Mouse (Mus musculus): Measurements from ENCODE around the gene Gm42417. TPM values are rescaled to one million over a fixed set of nuclear protein-coding genes. Genes with fewer than 3 reads are reported as not detected.

Gm42417 gene
- polyA plus RNA-seq, 1 experiment from 2014 or later, result 0.62 TPM

GRCm38 (mm10) chr1:36524058-36524457, 15.2 kb downstream of the Gm42417 start:
- ATAC-seq (ENCODE audit: low read depth), result no peak
- no peaks in the 10 kb centered on the region for H3K9me3 ChIP-seq (ENCODE audit: control insufficient read depth, low read length)
- WGBS, result 84% methylated on average over 5 of the region's 5 CpGs
- peak overlapping the region; percentile 34; the same call in 1 of the 2 replicates for H3K27ac ChIP-seq (ENCODE audit: low read depth, low read length)
- peaks cover 39% of the 10 kb centered on the region for H3K36me3 ChIP-seq (ENCODE audit: control insufficient read depth, insufficient read depth, low read length)
- no peak overlapping the region for H3K4me2 ChIP-seq (ENCODE audit: low read depth, low read length)
- no peak overlapping the region for H3K4me3 ChIP-seq (ENCODE audit: low read depth, low read length)
- no peaks in the 10 kb centered on the region for H3K27me3 ChIP-seq (ENCODE audit: control insufficient read depth, insufficient read depth, low read length)
- H3K4me1 ChIP-seq (ENCODE audit: control insufficient read depth, insufficient read depth, low read length), result 0 out of 2 replicates have a peak, but pooled peaks cover 13% of the 10 kb centered on the region
- no peak overlapping the region for H3K9ac ChIP-seq (replicated peaks; ENCODE audit: low read depth, low read length)

- no peak overlapping the region for H3K4me3 ChIP-seq (ENCODE audit: low read depth, low read length)
- no peaks in the 10 kb centered on the region for H3K27me3 ChIP-seq (ENCODE audit: control insufficient read depth, insufficient read depth, low read length)
- no peaks in the 10 kb centered on the region for H3K9me3 ChIP-seq (ENCODE audit: control insufficient read depth, low read length)
- WGBS, result 39% methylated on average over 9 of the region's 9 CpGs
- peak overlapping the region; percentile 34; the same call in 1 of the 2 replicates for H3K27ac ChIP-seq (ENCODE audit: low read depth, low read length)
- H3K36me3 ChIP-seq (ENCODE audit: control insufficient read depth, insufficient read depth, low read length), result peaks cover 42% of the 10 kb centered on the region
- ATAC-seq (ENCODE audit: low read depth), result peak; percentile 71; the same call in 1 of the 2 replicates
- 0 out of 2 replicates have a peak overlapping the region, but pooled peaks have one; percentile 1 for H3K9ac ChIP-seq (replicated peaks; ENCODE audit: low read depth, low read length)
- H3K4me2 ChIP-seq (ENCODE audit: low read depth, low read length), result no peak overlapping the region
- H3K4me1 ChIP-seq (ENCODE audit: control insufficient read depth, insufficient read depth, low read length), result 0 out of 2 replicates have a peak, but pooled peaks cover 13% of the 10 kb centered on the region
These were observed 15.8 kb downstream of the Gm42417 start for GRCm38 (mm10) chr1:36523332-36524013.

DNA sequence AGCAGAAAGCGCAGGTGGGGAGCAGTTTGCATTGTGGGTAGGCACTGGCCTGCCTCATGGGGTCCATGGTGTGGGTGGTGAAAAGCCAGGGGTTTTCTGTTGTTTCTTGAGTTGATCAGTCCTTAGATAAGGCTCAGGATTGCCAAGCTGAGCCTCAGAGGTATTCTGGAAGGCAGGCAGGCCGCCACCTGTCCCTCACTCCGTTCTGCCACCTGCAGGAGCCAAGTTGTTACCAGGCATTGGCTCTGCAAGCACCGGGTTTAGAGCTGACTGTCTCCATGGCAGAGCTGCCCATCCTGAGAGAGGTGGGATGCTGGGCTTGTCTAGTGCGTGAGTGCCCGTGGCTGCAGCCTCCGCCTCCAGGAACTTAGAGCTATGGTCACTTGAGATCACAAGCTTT, 17.0 kb downstream of the Gm42417 start:
- no peak overlapping the region for H3K4me3 ChIP-seq (ENCODE audit: low read depth, low read length)
- H3K36me3 ChIP-seq (ENCODE audit: control insufficient read depth, insufficient read depth, low read length), result peaks cover 42% of the 10 kb centered on the region
- no peak for ATAC-seq (ENCODE audit: low read depth)
- H3K4me2 ChIP-seq (ENCODE audit: low read depth, low read length), result no peak overlapping the region
- H3K27ac ChIP-seq (ENCODE audit: low read depth, low read length), result no peak overlapping the region
- no peak overlapping the region for H3K9ac ChIP-seq (replicated peaks; ENCODE audit: low read depth, low read length)
- 92% methylated on average over 7 of the region's 7 CpGs for WGBS
- 0 out of 2 replicates have a peak, but pooled peaks cover 13% of the 10 kb centered on the region for H3K4me1 ChIP-seq (ENCODE audit: control insufficient read depth, insufficient read depth, low read length)
- no peaks in the 10 kb centered on the region for H3K9me3 ChIP-seq (ENCODE audit: control insufficient read depth, low read length)
- H3K27me3 ChIP-seq (ENCODE audit: control insufficient read depth, insufficient read depth, low read length), result no peaks in the 10 kb centered on the region

DNA sequence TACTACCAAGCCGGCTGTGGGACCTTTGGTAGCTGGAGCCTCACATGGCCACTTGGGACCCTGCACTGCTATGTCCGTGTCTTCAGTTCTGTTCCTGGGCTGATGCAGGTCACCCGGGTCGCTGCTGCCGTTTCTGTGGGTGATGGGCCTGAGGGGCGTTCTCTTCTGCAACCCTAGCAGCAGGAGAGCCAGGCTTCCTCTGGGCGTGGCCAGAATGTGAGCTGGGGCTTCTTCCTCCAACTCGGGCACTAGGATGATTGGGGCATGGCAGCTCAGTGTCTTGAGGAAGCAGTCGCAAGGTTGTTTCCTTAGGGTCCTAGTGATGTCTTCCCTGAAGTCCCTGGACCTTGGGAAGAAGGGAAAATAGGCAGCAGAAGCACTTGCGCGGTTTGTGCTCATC, 19.6 kb downstream of the Gm42417 start:
- Histone ChIP-seq H3K9me3 (ENCODE audit: control insufficient read depth, low read length) (no peaks in the 10 kb centered on the region), H3K27ac (ENCODE audit: low read depth, low read length) (no peak overlapping the region), H3K4me2 (ENCODE audit: low read depth, low read length) (no peak overlapping the region), H3K9ac (replicated peaks; ENCODE audit: low read depth, low read length) (no peak overlapping the region), H3K4me3 (ENCODE audit: low read depth, low read length) (no peak overlapping the region), H3K27me3 (ENCODE audit: control insufficient read depth, insufficient read depth, low read length) (no peaks in the 10 kb centered on the region), H3K36me3 (ENCODE audit: control insufficient read depth, insufficient read depth, low read length) (peaks cover 37% of the 10 kb centered on the region), H3K4me1 (ENCODE audit: control insufficient read depth, insufficient read depth, low read length) (peaks cover 25% of the 10 kb centered on the region)
- 84% methylated on average over 11 of the region's 11 CpGs for WGBS
- no peak for ATAC-seq (ENCODE audit: low read depth)

GRCm38 (mm10) chr1:36518259-36518658, 21.0 kb downstream of the Gm42417 start:
- Histone ChIP-seq H3K36me3 (ENCODE audit: control insufficient read depth, insufficient read depth, low read length) (peaks cover 37% of the 10 kb centered on the region), H3K4me1 (ENCODE audit: control insufficient read depth, insufficient read depth, low read length) (peaks cover 29% of the 10 kb centered on the region), H3K9ac (replicated peaks; ENCODE audit: low read depth, low read length) (no peak overlapping the region), H3K4me2 (ENCODE audit: low read depth, low read length) (no peak overlapping the region), H3K27ac (ENCODE audit: low read depth, low read length) (no peak overlapping the region), H3K27me3 (ENCODE audit: control insufficient read depth, insufficient read depth, low read length) (no peaks in the 10 kb centered on the region), H3K4me3 (ENCODE audit: low read depth, low read length) (no peak overlapping the region), H3K9me3 (ENCODE audit: control insufficient read depth, low read length) (no peaks in the 10 kb centered on the region)
- ATAC-seq (ENCODE audit: low read depth), result no peak
- 85% methylated on average over 3 of the region's 3 CpGs for WGBS

- Histone ChIP-seq H3K36me3 (ENCODE audit: control insufficient read depth, insufficient read depth, low read length) (no peaks in the 10 kb centered on the region), H3K4me2 (ENCODE audit: low read depth, low read length) (peak overlapping the region; percentile 99), H3K4me3 (ENCODE audit: low read depth, low read length) (peak overlapping the region; percentile 70), H3K27me3 (ENCODE audit: control insufficient read depth, insufficient read depth, low read length) (peaks cover 6% of the 10 kb centered on the region; the same call in 1 of the 2 replicates), H3K9ac (replicated peaks; ENCODE audit: low read depth, low read length) (no peak overlapping the region), H3K9me3 (ENCODE audit: control insufficient read depth, low read length) (no peaks in the 10 kb centered on the region), H3K27ac (ENCODE audit: low read depth, low read length) (no peak overlapping the region), H3K4me1 (ENCODE audit: control insufficient read depth, insufficient read depth, low read length) (peaks cover 27% of the 10 kb centered on the region)
- ATAC-seq (ENCODE audit: low read depth), result no peak
- WGBS, result 34% methylated on average over 2 of the region's 2 CpGs
These were observed 25.5 kb downstream of the Gm42417 start for GRCm38 (mm10) chr1:36513718-36514117.

DNA sequence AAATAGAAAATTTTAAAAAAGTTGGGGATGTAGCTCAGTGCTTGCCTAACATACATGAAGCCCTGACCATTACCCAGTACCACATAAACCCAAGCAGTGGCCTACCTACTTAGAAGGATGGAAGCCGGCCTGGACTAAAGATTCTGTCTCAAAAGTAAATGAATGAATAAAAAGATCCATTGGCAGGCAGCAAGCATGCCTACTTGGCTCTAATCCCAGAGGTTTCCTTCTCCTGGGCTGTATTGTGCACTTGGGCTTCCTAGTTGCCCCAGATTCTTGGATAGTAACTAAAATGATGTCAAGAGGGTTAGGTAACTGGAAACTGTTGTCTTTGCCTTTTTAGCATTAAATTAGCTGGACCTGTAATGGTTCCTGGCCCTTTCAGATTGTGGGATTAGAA, 25.9 kb downstream of the Gm42417 start:
- Histone ChIP-seq H3K4me2 (ENCODE audit: low read depth, low read length) (peak overlapping the region; percentile 99), H3K27me3 (ENCODE audit: control insufficient read depth, insufficient read depth, low read length) (peaks cover 6% of the 10 kb centered on the region; the same call in 1 of the 2 replicates), H3K27ac (ENCODE audit: low read depth, low read length) (no peak overlapping the region), H3K36me3 (ENCODE audit: control insufficient read depth, insufficient read depth, low read length) (no peaks in the 10 kb centered on the region), H3K4me1 (ENCODE audit: control insufficient read depth, insufficient read depth, low read length) (peaks cover 27% of the 10 kb centered on the region), H3K4me3 (ENCODE audit: low read depth, low read length) (peak overlapping the region; percentile 70), H3K9ac (replicated peaks; ENCODE audit: low read depth, low read length) (peak overlapping the region; percentile 88), H3K9me3 (ENCODE audit: control insufficient read depth, low read length) (no peaks in the 10 kb centered on the region)
- no peak for ATAC-seq (ENCODE audit: low read depth)
- 0% methylated on average over 1 of the region's 1 CpGs for WGBS

DNA sequence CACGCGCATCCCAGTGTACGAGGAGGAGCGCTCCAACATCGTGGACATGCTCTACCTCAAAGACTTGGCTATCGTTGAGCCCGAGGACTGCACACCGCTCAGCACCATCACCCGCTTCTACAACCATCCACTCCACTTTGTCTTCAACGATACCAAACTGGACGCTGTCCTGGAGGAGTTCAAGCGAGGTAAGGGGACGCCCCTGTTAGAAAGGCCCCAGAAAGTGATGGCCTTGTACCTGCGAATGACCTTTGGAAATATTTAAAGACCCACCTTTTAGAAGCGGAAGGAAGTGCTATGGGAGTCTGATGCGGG, 26.3 kb downstream of the Gm42417 start:
- no peaks in the 10 kb centered on the region for H3K9me3 ChIP-seq (ENCODE audit: control insufficient read depth, low read length)
- peak overlapping the region; percentile 88 for H3K9ac ChIP-seq (replicated peaks; ENCODE audit: low read depth, low read length)
- peaks cover 6% of the 10 kb centered on the region; the same call in 1 of the 2 replicates for H3K27me3 ChIP-seq (ENCODE audit: control insufficient read depth, insufficient read depth, low read length)
- H3K4me2 ChIP-seq (ENCODE audit: low read depth, low read length), result peak overlapping the region; percentile 99
- 2% methylated on average over 16 of the region's 16 CpGs for WGBS
- H3K27ac ChIP-seq (ENCODE audit: low read depth, low read length), result peak overlapping the region; percentile 87
- H3K4me3 ChIP-seq (ENCODE audit: low read depth, low read length), result peak overlapping the region; percentile 70
- no peak for ATAC-seq (ENCODE audit: low read depth)
- H3K4me1 ChIP-seq (ENCODE audit: control insufficient read depth, insufficient read depth, low read length), result peaks cover 27% of the 10 kb centered on the region
- H3K36me3 ChIP-seq (ENCODE audit: control insufficient read depth, insufficient read depth, low read length), result no peaks in the 10 kb centered on the region

DNA sequence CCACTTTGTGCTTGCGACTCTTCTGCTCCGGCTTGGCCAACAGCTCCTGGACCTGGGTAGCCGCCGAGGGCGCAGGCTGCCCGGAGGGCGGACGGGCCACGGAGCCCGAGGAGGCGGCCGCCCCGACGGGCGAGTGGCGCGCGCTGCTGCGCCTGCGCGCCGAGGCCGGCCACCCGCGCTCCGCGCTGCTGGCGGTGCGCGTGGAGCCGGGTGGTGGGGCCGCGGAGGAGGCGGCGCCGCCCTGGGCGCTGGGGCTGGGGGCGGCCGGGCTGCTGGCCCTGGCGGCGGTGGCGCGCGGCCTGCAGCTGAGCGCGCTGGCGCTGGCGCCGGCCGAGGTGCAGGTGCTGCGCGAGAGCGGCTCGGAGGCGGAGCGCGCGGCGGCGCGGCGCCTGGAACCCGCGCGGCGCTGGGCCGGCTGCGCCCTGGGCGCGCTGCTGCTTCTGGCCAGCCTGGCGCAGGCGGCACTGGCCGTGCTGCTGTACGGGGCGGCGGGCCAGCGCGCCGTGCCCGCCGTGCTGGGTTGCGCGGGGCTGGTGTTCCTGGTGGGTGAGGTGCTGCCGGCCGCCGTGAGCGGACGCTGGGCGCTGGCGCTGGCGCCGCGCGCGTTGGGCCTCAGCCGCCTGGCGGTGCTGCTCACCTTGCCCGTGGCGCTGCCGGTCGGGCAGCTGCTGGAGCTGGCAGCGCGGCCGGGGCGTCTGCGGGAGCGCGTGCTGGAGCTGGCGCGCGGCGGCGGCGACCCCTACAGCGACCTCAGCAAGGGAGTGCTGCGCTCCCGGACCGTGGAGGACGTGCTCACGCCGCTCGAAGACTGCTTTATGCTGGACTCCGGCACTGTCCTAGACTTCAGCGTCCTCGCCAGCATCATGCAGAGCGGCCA, 26.9 kb downstream of the Gm42417 start:
- no peaks in the 10 kb centered on the region for H3K9me3 ChIP-seq (ENCODE audit: control insufficient read depth, low read length)
- peak; percentile 74 for ATAC-seq (ENCODE audit: low read depth)
- under 1% methylated on average over 79 of the region's 126 CpGs for WGBS
- H3K27ac ChIP-seq (ENCODE audit: low read depth, low read length), result peak overlapping the region; percentile 87
- H3K9ac ChIP-seq (replicated peaks; ENCODE audit: low read depth, low read length), result peak overlapping the region; percentile 88
- H3K27me3 ChIP-seq (ENCODE audit: control insufficient read depth, insufficient read depth, low read length), result peaks cover 6% of the 10 kb centered on the region; the same call in 1 of the 2 replicates
- peaks cover 27% of the 10 kb centered on the region for H3K4me1 ChIP-seq (ENCODE audit: control insufficient read depth, insufficient read depth, low read length)
- peak overlapping the region; percentile 70 for H3K4me3 ChIP-seq (ENCODE audit: low read depth, low read length)
- no peaks in the 10 kb centered on the region for H3K36me3 ChIP-seq (ENCODE audit: control insufficient read depth, insufficient read depth, low read length)
- peak overlapping the region; percentile 99 for H3K4me2 ChIP-seq (ENCODE audit: low read depth, low read length)
